Mouse (Mus musculus) stomach, postnatal 0 days (tissue): ENCODE data around the gene Slc39a3.

Experiments
- CTCF ChIP-seq: IDR thresholded peaks from 2 replicates; pipeline ENCODE4 v1.5.1; 2016; ENCODE audit warnings: antibody characterized with exemption, low read depth, mild to moderate bottlenecking, moderate library complexity
- EP300 ChIP-seq: optimal IDR thresholded peaks from 2 replicates; pipeline ENCODE3; 2016; ENCODE audit warnings: antibody characterized with exemption

GRCm38 (mm10) chr10:81033586-81033985 is 3.6 kb downstream of the Slc39a3 start:
- TF ChIP-seq CTCF (no peak), EP300 (no peak)
